Mouse (Mus musculus) ES-Bruce4 (cell line): ENCODE data around the gene Crybb2.

Experiments used
- CTCF ChIP-seq: IDR thresholded peaks from one replicate; pipeline ENCODE4 v1.8.1; 2011; ENCODE audit warnings: low read depth, low read length
- EP300 ChIP-seq: IDR thresholded peaks from 2 replicates; pipeline ENCODE4 v1.6.1; 2011; ENCODE audit warnings: low read depth, low read length; ENCODE audit not compliant: insufficient read depth

GRCm38 (mm10) chr5:113102455-113102854 is 32.5 kb upstream of the Crybb2 start:
- TF ChIP-seq EP300 (no peak), CTCF (no peak)
